Mouse (Mus musculus) frontal cortex, postnatal 25 days (tissue): ENCODE data around the gene Cyp26a1.
A peak's percentile ranks its signal among the peaks of the same experiment; 100 is the strongest.

Experiments
- DNase-seq, 2 experiments: peaks; one replicate each; pipeline ENCODE4 v3.0.0; 2022; ENCODE audit warnings: low spot score in 2 of 2

Cyp26a1 gene

GRCm38 (mm10) chr19:37698273-37699160 is 919 bp downstream of the Cyp26a1 start:
- no peak for DNase-seq

DNA sequence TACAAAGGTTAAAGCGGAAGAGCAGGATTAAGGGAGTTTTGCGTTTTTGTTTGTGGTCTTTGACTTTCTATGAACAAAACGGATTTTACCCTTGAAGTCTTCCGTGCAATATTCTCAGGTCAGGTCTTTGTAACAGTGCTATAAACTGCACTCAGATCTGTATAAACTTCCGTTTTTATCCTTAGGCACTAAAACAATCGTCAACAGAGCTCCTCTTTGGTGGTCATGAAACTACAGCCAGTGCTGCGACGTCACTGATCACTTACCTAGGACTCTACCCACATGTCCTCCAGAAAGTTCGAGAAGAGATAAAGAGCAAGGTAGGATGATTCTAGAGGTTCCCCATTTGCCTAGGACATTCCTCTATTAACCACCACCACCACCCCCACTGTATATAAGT is 2.1 kb downstream of the Cyp26a1 start:
- DNase-seq = no peak

DNA sequence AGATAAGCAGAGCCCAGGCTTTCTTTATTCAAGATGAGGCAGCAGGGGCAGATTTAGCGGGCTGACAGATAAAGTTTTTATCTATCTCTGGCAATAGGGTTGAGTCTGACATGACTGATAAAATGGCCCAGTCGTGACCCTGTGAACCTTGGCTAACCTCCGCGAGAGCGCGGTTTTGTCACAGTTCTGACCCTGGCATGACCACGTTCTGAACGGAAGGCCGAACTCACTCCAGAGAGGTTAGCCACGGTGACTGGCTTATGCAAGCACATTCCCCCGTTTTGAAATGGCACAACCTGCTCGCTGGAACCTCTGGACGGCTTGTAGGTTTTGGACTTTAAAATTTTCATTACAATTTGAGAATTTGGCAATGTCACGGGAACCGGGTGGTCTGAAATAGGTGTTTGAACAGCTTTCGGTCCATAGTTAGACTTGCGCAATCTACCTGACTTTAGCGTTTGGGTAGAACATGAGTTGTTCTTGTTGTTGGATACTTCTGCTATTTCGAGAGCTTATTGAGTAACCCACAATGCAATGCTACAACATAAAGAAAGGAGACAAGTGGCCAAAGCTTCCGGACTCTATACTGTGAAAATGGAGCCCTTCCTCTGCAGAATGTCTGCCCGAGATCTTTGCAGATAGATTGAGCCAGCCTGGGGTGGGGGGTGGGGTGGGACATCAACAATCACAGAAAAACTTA is 4.9 kb downstream of the Cyp26a1 start:
- no peak for DNase-seq

GRCm38 (mm10) chr19:37703902-37704509 is 6.4 kb downstream of the Cyp26a1 start:
- peak; percentile 66 to 78 for DNase-seq

- no peak for DNase-seq
These were observed 8.1 kb downstream of the Cyp26a1 start for GRCm38 (mm10) chr19:37705722-37706121.

DNA sequence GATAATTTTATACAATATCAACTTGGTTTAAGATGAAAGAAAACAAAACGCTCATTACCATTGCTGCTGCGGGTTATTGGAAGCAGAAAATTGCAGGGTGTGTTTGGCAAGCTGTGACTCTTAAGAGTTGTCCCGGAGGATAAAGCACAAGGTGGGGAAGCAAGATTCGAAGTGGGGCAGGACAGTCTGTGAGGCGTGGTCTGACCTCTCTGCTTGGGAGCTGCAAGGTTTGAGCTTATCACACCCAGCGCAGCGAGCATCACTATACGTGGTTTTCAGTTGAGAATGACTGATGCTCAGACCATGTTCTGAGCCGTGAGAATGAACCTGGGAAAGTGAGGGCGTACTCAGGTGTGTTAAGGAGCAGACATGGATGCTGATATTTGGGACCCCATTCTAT is 17.1 kb downstream of the Cyp26a1 start:
- no peak for DNase-seq

DNA sequence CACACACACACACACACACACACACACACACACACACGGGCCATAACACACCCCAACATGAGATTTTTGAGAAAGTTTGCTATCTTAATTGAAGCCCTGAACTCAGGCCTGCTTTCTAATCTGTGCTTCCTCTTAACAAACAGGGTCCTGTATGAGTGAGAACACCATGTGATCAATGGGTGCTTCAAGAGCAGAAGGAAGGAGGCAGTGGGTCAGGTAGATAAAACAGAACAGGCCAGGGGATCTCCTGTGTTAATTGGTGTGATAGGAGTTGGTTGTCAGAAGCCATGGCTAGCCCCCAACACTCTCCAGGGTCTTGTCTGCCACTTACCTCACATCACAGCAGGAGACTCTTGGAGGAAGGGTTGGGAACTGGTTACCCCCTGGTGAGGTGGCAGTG is 18.4 kb downstream of the Cyp26a1 start:
- no peak for DNase-seq

- no peak for DNase-seq
These were observed 19.1 kb downstream of the Cyp26a1 start for GRCm38 (mm10) chr19:37716524-37717175.

DNA sequence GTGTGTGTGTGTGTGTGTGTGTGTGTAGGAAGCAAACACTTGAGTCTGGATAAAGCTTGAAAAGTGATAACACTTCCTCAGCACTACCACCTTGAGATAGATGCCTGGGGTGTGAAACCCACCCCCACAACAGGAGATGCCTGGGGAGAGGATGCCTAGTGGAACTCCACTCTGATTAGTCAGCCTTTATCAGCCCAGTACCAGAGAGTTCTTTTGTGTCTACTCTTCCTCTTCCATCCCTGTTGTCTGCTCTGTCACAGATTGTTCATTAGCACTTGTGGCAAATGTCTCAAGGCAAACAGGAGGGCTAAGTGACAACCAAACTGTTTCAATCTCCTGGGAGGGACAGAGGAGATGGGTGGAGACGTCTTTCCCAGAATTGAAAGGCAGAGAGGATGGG is 21.6 kb downstream of the Cyp26a1 start:
- no peak for DNase-seq

- DNase-seq = no peak
These were observed 27.0 kb downstream of the Cyp26a1 start for GRCm38 (mm10) chr19:37724591-37724990.

GRCm38 (mm10) chr19:37726585-37726984 is 29.0 kb downstream of the Cyp26a1 start:
- DNase-seq = no peak

GRCm38 (mm10) chr19:37727366-37727765 is 29.8 kb downstream of the Cyp26a1 start:
- no peak for DNase-seq

- no peak for DNase-seq
These were observed 37.8 kb downstream of the Cyp26a1 start for GRCm38 (mm10) chr19:37735426-37735825.

- DNase-seq = no peak
These were observed 41.0 kb downstream of the Cyp26a1 start for GRCm38 (mm10) chr19:37738575-37738974.

DNA sequence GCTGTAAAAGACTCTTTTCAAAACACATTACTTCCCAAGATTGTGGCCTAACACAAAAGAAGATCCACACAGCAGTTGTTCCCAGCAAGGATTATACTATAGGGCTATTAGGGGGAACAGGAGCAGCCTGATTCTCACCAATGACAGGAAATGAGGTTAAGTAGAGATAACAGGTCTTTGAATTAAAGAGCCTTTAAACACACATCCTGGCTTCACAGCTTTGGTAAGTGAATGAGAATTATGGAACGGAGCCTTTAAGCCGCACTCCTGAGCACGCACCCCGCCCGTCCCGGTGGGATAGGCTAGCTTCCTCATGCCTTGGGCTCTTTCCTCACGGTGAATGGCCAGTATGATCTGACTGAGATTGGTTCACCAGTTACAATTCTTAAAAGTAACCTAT is 42.4 kb downstream of the Cyp26a1 start:
- no peak for DNase-seq
